Mouse (Mus musculus) hindbrain, embryonic 11.5 days (tissue): ENCODE measurements around the gene Atf1. TPM values are rescaled to one million over a fixed set of nuclear protein-coding genes. Genes with fewer than 3 reads are reported as not detected.

Experiments used
- ATAC-seq: fragments of 200-750 bp; cut with Nextera tagmentation; 2 replicates; pipeline ENCODE4 v1.8.0; 2017; ENCODE audit warnings: mild to moderate bottlenecking, moderate TSS enrichment, moderate library complexity; ENCODE audit not compliant: low FRiP score
- DNase-seq: peaks from one replicate; pipeline ENCODE4 v3.0.0-alpha.2; 2015; ENCODE audit warnings: low spot score
- H3K27ac ChIP-seq: fragments of 300-500 bp; sonication (generic); 2 replicates; pipeline ENCODE4 v1.5.1; 2014; ENCODE audit warnings: mild to moderate bottlenecking, low read depth, low read length
- H3K27me3 ChIP-seq: fragments of 300-500 bp; sonication (generic); 2 replicates; pipeline ENCODE4 v1.6.1; 2014; ENCODE audit warnings: mild to moderate bottlenecking, low read length, moderate library complexity, mixed read lengths; ENCODE audit not compliant: control insufficient read depth, insufficient read depth
- H3K36me3 ChIP-seq: fragments of 300-500 bp; sonication (generic); 2 replicates; pipeline ENCODE4 v1.6.1; 2014; ENCODE audit warnings: mild to moderate bottlenecking, low read length, moderate library complexity, mixed read lengths; ENCODE audit not compliant: control insufficient read depth, insufficient read depth
- H3K4me1 ChIP-seq: fragments of 300-500 bp; sonication (generic); replicated peaks from 2 replicates; pipeline ENCODE4 v1.6.1; 2014; ENCODE audit warnings: low read length, mixed read lengths; ENCODE audit not compliant: control insufficient read depth, insufficient read depth
- H3K4me2 ChIP-seq: fragments of 300-500 bp; sonication (generic); replicated peaks from 2 replicates; pipeline ENCODE4 v1.6.1; 2014; ENCODE audit warnings: mild to moderate bottlenecking, low read depth, low read length
- H3K4me3 ChIP-seq: fragments of 300-500 bp; sonication (generic); 2 replicates; pipeline ENCODE4 v1.5.1; 2014; ENCODE audit warnings: low read depth, low read length
- H3K9ac ChIP-seq: fragments of 300-500 bp; sonication (generic); 2 replicates; pipeline ENCODE4 v1.6.1; 2014; ENCODE audit warnings: low read depth, low read length
- H3K9me3 ChIP-seq: fragments of 300-500 bp; sonication (generic); 2 replicates; pipeline ENCODE4 v1.6.1; 2016; ENCODE audit warnings: low read length; ENCODE audit not compliant: control insufficient read depth
- WGBS: fragments of 180-500 bp; shearing (Covaris S2); extraction: QIAGEN DNeasy Blood & Tissue Kit; methylation state at CpG from one replicate; pipeline ENCODE4 v1.1.7; 2014; 5-methylcytosine and 5-hydroxymethylcytosine counted together
- polyA plus RNA-seq: library from polyadenylated mRNA; unstranded; fragments of >200 nt; fragmentation: Nextera tagmentation; extraction: Ambion mirVana; gene quantifications from 2 replicates; pipeline ENCODE4 v1.2.1, GENCODE M21; 2014

The Atf1 gene
- polyA plus RNA-seq, 1 experiment from 2014 or later = 35.5 TPM

DNA sequence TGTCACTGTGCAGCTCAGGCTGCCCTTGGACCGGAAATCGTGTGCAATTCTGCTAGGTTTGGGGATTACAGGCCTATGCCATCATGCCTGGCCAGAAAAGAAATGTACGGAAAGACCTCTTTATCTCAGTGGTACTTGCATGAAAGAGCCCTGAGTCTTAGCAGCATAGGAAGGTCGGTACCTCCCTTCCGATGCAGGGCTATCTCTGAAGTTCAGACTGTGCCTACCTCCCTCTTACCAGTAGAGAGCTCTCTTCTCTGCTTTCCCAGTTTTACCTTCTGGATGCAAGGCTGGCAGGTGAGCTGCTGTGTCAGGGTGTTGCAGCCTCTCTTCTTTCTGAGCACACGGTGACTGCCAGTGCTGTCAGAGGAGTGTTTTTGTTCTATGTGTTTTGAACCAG, 14.2 kb downstream of the Atf1 start:
- no peaks in the 10 kb centered on the region for H3K4me1 ChIP-seq
- no peaks in the 10 kb centered on the region for H3K36me3 ChIP-seq
- no peaks in the 10 kb centered on the region for H3K9me3 ChIP-seq
- ATAC-seq (no peak), DNase-seq (no peak)
- H3K9ac ChIP-seq = no peak overlapping the region
- H3K4me3 ChIP-seq = no peak overlapping the region
- 99% methylated on average over 6 of the region's 6 CpGs for WGBS
- no peaks in the 10 kb centered on the region for H3K27me3 ChIP-seq
- H3K27ac ChIP-seq = no peak overlapping the region
- H3K4me2 ChIP-seq = no peak overlapping the region

DNA sequence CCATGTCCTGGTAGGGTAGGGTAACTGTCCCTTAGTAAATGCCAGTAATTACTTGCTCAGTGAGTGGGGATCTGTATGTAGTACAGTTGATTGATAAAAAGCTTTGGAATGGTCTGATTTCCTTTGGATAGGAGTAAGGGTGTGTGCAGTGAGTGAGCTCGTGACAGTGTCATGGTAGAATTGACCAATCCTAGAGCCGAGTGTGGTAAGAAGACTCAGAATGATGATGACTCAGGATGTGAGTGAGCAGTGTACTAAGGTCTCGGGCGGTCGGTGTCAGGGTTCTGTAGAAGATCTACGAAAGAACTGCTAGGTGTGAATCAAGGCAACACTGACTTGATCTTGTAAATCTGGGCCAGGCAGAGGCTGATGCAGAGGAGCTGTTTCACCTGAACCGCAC, 18.3 kb downstream of the Atf1 start:
- Histone ChIP-seq H3K27ac (no peak overlapping the region), H3K9me3 (no peaks in the 10 kb centered on the region), H3K9ac (no peak overlapping the region), H3K4me3 (no peak overlapping the region), H3K4me1 (no peaks in the 10 kb centered on the region), H3K27me3 (no peaks in the 10 kb centered on the region), H3K4me2 (no peak overlapping the region), H3K36me3 (no peaks in the 10 kb centered on the region)
- no peak for DNase-seq
- WGBS = 93% methylated on average over 7 of the region's 7 CpGs
- no peak for ATAC-seq

DNA sequence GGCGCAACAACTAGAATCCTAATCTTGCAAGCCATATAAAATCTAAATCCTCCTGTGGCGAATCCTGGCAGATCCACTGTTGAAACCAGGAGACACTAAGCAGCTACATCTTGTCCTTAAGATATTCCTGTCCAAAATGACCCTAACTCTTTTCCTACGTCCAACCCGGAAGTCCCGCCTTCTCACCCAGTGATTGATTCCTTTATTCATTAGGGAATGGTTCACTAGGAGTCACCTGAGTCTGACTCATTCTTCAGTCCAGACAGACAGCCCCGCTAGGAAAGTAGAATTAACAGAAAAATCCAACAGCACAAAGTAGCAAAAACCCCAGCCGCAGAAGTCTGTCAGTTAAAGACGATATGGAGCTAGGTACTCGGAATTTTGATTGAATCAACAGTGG, 19.7 kb downstream of the Atf1 start:
- no peak overlapping the region for H3K9ac ChIP-seq
- peaks cover 3% of the 10 kb centered on the region; the same call in 1 of the 2 replicates for H3K36me3 ChIP-seq
- H3K9me3 ChIP-seq = no peaks in the 10 kb centered on the region
- no peak for ATAC-seq
- WGBS = 93% methylated on average over 9 of the region's 9 CpGs
- H3K4me1 ChIP-seq = no peaks in the 10 kb centered on the region
- H3K27ac ChIP-seq = no peak overlapping the region
- DNase-seq = no peak
- no peak overlapping the region for H3K4me3 ChIP-seq
- no peak overlapping the region for H3K4me2 ChIP-seq
- H3K27me3 ChIP-seq = no peaks in the 10 kb centered on the region

DNA sequence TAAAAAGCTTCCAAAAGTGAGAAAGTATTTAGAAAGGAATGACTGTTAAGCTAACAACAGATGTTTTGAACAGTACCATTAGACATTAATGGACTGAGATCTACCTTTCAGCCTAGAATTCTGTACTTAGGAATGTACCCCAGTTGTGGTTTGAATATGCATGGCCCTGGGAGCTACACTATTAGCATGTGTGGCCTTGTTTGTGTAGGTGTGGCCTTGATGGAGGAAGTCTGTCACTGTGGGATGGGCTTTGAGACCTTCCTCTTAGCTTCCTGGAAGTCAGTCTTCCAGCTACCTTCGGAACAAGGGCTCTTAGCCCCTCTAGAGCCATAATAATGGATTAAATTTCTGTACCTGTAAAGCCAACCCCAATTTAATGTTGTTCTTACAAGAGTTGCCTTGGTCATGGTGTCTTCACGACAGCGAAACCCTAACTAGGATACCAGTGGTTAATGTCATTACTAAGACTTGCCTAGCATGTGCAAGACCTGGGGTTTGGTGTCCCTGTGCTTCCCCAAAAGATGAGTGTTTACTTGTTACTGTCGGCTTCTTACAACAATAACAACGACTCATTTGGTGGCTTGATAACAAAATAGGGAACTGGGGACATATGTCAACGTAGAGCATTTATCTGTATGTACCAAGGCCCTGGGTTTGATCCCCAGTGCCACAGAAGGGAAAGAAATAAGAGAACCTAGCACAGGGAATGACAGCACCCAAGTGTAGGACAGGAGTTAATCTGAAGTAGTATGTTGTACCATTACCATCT, 21.2 kb downstream of the Atf1 start:
- WGBS = 95% methylated on average over 6 of the region's 6 CpGs
- Histone ChIP-seq H3K9me3 (no peaks in the 10 kb centered on the region), H3K27me3 (no peaks in the 10 kb centered on the region), H3K9ac (no peak overlapping the region), H3K4me1 (no peaks in the 10 kb centered on the region), H3K27ac (no peak overlapping the region), H3K36me3 (peaks cover 5% of the 10 kb centered on the region; the same call in 1 of the 2 replicates), H3K4me2 (no peak overlapping the region), H3K4me3 (no peak overlapping the region)
- DNase-seq (no peak), ATAC-seq (no peak)

DNA sequence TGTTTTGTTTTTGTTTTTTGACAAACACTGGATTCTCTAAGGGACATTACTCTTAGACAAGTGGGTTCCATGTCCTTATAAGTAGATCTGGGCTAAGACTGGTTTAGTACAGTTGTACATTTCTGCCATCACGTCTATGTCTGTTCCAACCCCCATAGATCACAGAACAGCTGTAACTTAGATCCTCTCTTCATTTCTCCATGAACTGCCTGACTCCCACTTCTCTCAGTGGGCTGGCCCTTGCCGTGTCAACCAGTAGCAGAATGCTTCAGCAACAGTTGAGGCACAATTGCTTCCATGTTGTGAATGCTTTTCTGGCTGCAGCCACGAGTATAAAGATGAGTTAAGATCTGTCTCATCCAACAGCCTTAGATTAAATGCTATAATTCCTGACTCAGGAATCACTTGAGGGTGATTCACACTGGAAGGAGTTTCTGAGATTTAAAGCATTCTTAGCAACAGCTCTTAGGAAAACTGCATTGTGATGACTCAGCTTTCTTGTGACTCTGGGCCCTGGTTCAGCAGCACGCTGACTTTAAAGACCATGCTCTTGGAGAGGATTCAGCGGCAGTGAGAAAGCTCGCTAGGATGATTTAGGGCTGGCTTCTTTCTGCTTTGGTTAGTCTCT, 23.6 kb downstream of the Atf1 start:
- no peaks in the 10 kb centered on the region for H3K27me3 ChIP-seq
- H3K27ac ChIP-seq = no peak overlapping the region
- H3K4me3 ChIP-seq = no peak overlapping the region
- no peak for DNase-seq
- no peak overlapping the region for H3K4me2 ChIP-seq
- no peak overlapping the region for H3K9ac ChIP-seq
- no peaks in the 10 kb centered on the region for H3K4me1 ChIP-seq
- H3K9me3 ChIP-seq = no peaks in the 10 kb centered on the region
- no peak for ATAC-seq
- H3K36me3 ChIP-seq = peaks cover 12% of the 10 kb centered on the region; the same call in 1 of the 2 replicates
- 93% methylated on average over 6 of the region's 6 CpGs for WGBS

DNA sequence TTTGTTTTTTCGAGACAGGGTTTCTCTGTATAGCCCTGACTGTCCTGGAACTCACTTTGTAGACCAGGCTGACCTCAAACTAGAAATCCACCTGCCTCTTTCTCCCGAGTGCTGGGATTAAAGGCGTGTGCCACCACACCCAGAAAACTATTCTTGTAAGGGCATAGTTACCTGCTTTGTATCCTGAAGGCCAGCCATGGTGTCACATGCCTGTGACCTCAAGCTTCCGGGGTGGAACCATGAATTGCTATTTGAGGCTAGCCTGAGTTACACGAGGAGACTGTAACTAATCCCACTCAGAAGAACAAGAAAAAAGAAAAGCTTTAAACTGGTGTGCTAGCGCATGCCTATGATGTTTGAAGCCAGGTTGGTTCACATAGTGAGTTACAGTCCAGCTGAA, 28.8 kb downstream of the Atf1 start:
- 96% methylated on average over 6 of the region's 6 CpGs for WGBS
- no peak for ATAC-seq
- H3K4me1 ChIP-seq = no peaks in the 10 kb centered on the region
- H3K36me3 ChIP-seq = peaks cover 17% of the 10 kb centered on the region; the same call in 1 of the 2 replicates
- no peak overlapping the region for H3K9ac ChIP-seq
- H3K27ac ChIP-seq = no peak overlapping the region
- no peaks in the 10 kb centered on the region for H3K9me3 ChIP-seq
- H3K27me3 ChIP-seq = no peaks in the 10 kb centered on the region
- H3K4me2 ChIP-seq = no peak overlapping the region
- no peak for DNase-seq
- no peak overlapping the region for H3K4me3 ChIP-seq

DNA sequence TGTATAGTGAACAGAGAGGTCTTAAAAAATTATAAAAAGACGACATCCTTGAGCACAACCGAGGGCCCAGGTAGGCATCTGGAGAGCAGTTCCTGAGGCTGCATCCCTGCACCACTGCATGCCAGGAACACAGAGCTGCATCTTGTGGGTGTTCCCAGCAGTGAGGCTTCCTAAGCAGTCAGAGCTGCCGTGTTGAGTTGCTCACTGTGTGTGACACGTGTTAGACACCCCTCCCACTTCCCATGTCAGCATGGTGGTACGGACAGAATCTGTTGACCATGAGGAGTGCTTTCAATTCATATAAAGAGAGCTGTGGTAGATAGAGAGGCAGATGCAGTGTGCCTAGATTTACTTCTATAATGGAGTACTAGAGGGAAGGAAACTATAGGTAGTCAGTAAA, 29.7 kb downstream of the Atf1 start:
- no peaks in the 10 kb centered on the region for H3K4me1 ChIP-seq
- H3K27ac ChIP-seq = no peak overlapping the region
- WGBS = 95% methylated on average over 5 of the region's 5 CpGs
- ATAC-seq (no peak), DNase-seq (no peak)
- H3K9me3 ChIP-seq = no peaks in the 10 kb centered on the region
- H3K9ac ChIP-seq = no peak overlapping the region
- no peak overlapping the region for H3K4me3 ChIP-seq
- no peaks in the 10 kb centered on the region for H3K27me3 ChIP-seq
- H3K36me3 ChIP-seq = peaks cover 14% of the 10 kb centered on the region; the same call in 1 of the 2 replicates
- no peak overlapping the region for H3K4me2 ChIP-seq

DNA sequence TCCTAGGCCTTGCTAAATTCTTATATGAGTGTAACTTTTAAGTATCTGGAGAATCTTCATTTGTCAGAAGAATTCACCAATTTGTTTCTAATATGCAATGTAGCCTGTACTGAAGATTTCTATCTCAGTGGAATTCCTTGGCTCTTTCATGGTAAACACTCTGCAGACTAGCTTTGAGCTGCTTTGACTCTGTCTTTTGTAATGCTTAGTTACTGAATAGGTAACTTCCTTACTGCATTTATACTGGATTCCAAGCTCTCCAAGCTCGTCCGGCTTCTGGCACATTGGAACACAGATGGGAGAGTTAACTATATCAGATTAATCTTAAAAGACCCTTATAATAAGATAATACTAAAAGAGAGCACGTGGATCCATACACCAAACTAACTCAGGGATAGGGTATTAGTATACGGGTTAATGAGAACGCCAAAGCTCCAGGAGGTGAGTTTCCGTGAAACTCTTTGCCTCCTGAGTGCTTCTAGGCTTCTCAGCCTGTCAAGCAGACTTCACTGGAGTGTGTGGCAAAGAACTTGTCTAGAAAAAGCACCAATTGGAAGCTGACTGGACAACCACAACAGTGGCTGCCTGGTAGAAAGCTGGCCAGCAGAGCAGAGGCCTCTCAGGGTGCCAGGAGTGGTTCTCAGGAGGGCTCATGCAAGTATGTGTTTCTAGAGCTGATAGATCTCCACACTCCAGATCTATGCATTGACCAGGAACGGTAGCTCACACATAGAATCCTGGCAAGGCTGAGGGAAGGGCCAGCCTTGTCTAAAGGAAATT, 31.2 kb downstream of the Atf1 start:
- Histone ChIP-seq H3K4me2 (no peak overlapping the region), H3K36me3 (peaks cover 12% of the 10 kb centered on the region; the same call in 1 of the 2 replicates), H3K27ac (no peak overlapping the region), H3K9me3 (no peaks in the 10 kb centered on the region), H3K4me3 (no peak overlapping the region), H3K9ac (no peak overlapping the region), H3K4me1 (no peaks in the 10 kb centered on the region), H3K27me3 (no peaks in the 10 kb centered on the region)
- WGBS = 95% methylated on average over 7 of the region's 7 CpGs
- no peak for DNase-seq
- no peak for ATAC-seq
